In genomic region chr1:105794670-105795069, GRCm38 (mm10) we compare ENCODE assay signal across 23 mouse cellular contexts.
"Had no signal": no experiment of that assay in that cellular context is flagged by ENCODE, and none has a peak within 500 bp of the region (broad histone marks: within the 10 kb centered on the region; RNA-seq: fewer than 3 reads in every experiment).

No protein-coding gene starts in this region.

- H3K4me1 ChIP-seq: heart, embryonic 13.5 days; heart, embryonic 15.5 days; hindbrain, embryonic 13.5 days; hindbrain, embryonic 15.5 days; limb, embryonic 10.5 days; limb, embryonic 12.5 days; liver, embryonic 13.5 days; liver, embryonic 15.5 days had no signal

- H3K36me3 ChIP-seq: heart, embryonic 13.5 days; heart, embryonic 15.5 days; hindbrain, embryonic 13.5 days; hindbrain, embryonic 15.5 days; limb, embryonic 10.5 days; limb, embryonic 12.5 days; liver, embryonic 13.5 days; liver, embryonic 15.5 days had no signal

- H3K9me3 ChIP-seq: heart, embryonic 13.5 days; heart, embryonic 15.5 days; hindbrain, embryonic 15.5 days; limb, embryonic 10.5 days; limb, embryonic 12.5 days; liver, embryonic 13.5 days; liver, embryonic 15.5 days had no signal

- H3K4me2 ChIP-seq: heart, embryonic 11.5 days; heart, embryonic 13.5 days; heart, embryonic 15.5 days; hindbrain, embryonic 13.5 days; hindbrain, embryonic 15.5 days; limb, embryonic 12.5 days; liver, embryonic 11.5 days; liver, embryonic 13.5 days; liver, embryonic 15.5 days had no signal

- H3K4me3 ChIP-seq: heart, adult 2 months; heart, embryonic 13.5 days; heart, embryonic 15.5 days; hindbrain, embryonic 13.5 days; hindbrain, embryonic 15.5 days; layer of hippocampus, adult 2 months; left cerebral cortex, adult 2 months; limb, embryonic 10.5 days; limb, embryonic 12.5 days; liver, embryonic 13.5 days; liver, embryonic 15.5 days had no signal

- H3K9ac ChIP-seq: heart, embryonic 13.5 days; heart, embryonic 15.5 days; hindbrain, embryonic 13.5 days; hindbrain, embryonic 15.5 days; limb, embryonic 12.5 days; liver, embryonic 13.5 days; liver, embryonic 15.5 days had no signal

- H3K27me3 ChIP-seq: heart, embryonic 13.5 days; heart, embryonic 15.5 days; hindbrain, embryonic 13.5 days; hindbrain, embryonic 15.5 days; limb, embryonic 12.5 days; liver, embryonic 13.5 days; liver, embryonic 15.5 days had no signal

- DNase-seq: gastrocnemius, postnatal 14 days; gastrocnemius, postnatal 36 days; heart, adult 2 months; heart, postnatal 14 days; heart, postnatal 36 days; kidney, adult 18-20 months; kidney, postnatal 25 days; kidney, postnatal 4 days; liver; liver, embryonic 13.5 days had no signal

- ATAC-seq: hindbrain, postnatal 0 days had no signal

- H3K27ac ChIP-seq: heart, adult 2 months; heart, embryonic 13.5 days; heart, embryonic 15.5 days; hindbrain, embryonic 13.5 days; hindbrain, embryonic 15.5 days; hindbrain, postnatal 0 days; kidney, postnatal 0 days; layer of hippocampus, adult 2 months; left cerebral cortex, adult 2 months; limb, embryonic 10.5 days; limb, embryonic 12.5 days; liver, embryonic 13.5 days; liver, embryonic 15.5 days had no signal
